Mouse (Mus musculus) heart, postnatal 0 days (tissue): Measurements from ENCODE around the gene Pigr.

Experiments used
- CTCF ChIP-seq: IDR thresholded peaks from 2 replicates; pipeline ENCODE4 v1.5.1; 2016; ENCODE audit warnings: antibody characterized with exemption, control low read depth, low read depth
- EP300 ChIP-seq: IDR thresholded peaks from 2 replicates; pipeline ENCODE4 v1.6.1; 2016; ENCODE audit warnings: antibody characterized with exemption, low read depth

- TF ChIP-seq CTCF (no peak), EP300 (no peak)
Measured at GRCm38 (mm10) chr1:130840599-130841379, 14.3 kb downstream of the Pigr start.
